8 mouse cellular contexts compared by ENCODE assay signal in genomic region chr2:163968581-163968980, GRCm38 (mm10). TPM values are rescaled to one million over a fixed set of nuclear protein-coding genes. Genes with fewer than 3 reads are reported as not detected.
A peak's percentile ranks its signal among the peaks of the same experiment; 100 is the strongest.
DNase-seq lines count a peak whose midpoint lies in the region; ATAC-seq lines count a peak whose summit lies in the region.

No protein-coding gene starts in this region.

- no peak overlapping the region for H3K27ac ChIP-seq in hindbrain, embryonic 16.5 days (ENCODE audit: low read depth, low read length)
- H3K27ac ChIP-seq in limb, embryonic 11.5 days (replicated peaks; ENCODE audit: low read depth, low read length): no peak overlapping the region
- H3K27ac ChIP-seq in neural tube, embryonic 11.5 days (ENCODE audit: low read depth, low read length): no peak overlapping the region

- no peak overlapping the region for H3K4me2 ChIP-seq in hindbrain, embryonic 16.5 days (ENCODE audit: low read length)
- no peak overlapping the region for H3K4me2 ChIP-seq in limb, embryonic 11.5 days (ENCODE audit: low read depth, severe bottlenecking)
- H3K4me2 ChIP-seq in neural tube, embryonic 11.5 days (ENCODE audit: low read depth): no peak overlapping the region

- H3K4me1 ChIP-seq in hindbrain, embryonic 16.5 days (ENCODE audit: control insufficient read depth, insufficient read depth, low read depth, low read length): peaks cover 2% of the 10 kb centered on the region; the same call in 1 of the 2 replicates
- no peaks in the 10 kb centered on the region for H3K4me1 ChIP-seq in limb, embryonic 11.5 days (ENCODE audit: control insufficient read depth, insufficient read depth, low read length)
- H3K4me1 ChIP-seq in neural tube, embryonic 11.5 days (ENCODE audit: control insufficient read depth, insufficient read depth, low read length): no peaks in the 10 kb centered on the region

- no peaks in the 10 kb centered on the region for H3K36me3 ChIP-seq in hindbrain, embryonic 16.5 days (ENCODE audit: control insufficient read depth, insufficient read depth, low read length)
- no peaks in the 10 kb centered on the region for H3K36me3 ChIP-seq in limb, embryonic 11.5 days (ENCODE audit: control insufficient read depth, insufficient read depth, low read length)
- no peaks in the 10 kb centered on the region for H3K36me3 ChIP-seq in neural tube, embryonic 11.5 days (ENCODE audit: control insufficient read depth, insufficient read depth, low read length)

- 4% methylated on average over 5 of the region's 5 CpGs for WGBS in hindbrain, embryonic 16.5 days
- 6% methylated on average over 5 of the region's 5 CpGs for WGBS in limb, embryonic 11.5 days
- 5% methylated on average over 5 of the region's 5 CpGs for WGBS in neural tube, embryonic 11.5 days

- peak; percentile 65 to 78 for DNase-seq in left cerebral cortex, adult 18-20 months (ENCODE audit: low spot score in 2 of 2)
- no peak for DNase-seq in left cerebral cortex, adult 11 months (ENCODE audit: low spot score)
- DNase-seq in adrenal gland, adult 8-10 months: peak; percentile 47
- DNase-seq in embryo, embryonic 11 days: peak; percentile 79
- DNase-seq in limb, embryonic 11.5 days (ENCODE audit: low spot score): peak; percentile 81
- DNase-seq in neural tube, embryonic 11.5 days (ENCODE audit: low spot score): peak; percentile 62
- peak; percentile 51 for DNase-seq in thymus, postnatal 25 days

- H3K4me3 ChIP-seq in hindbrain, embryonic 16.5 days (ENCODE audit: low read length): no peak overlapping the region
- H3K4me3 ChIP-seq in limb, embryonic 11.5 days (ENCODE audit: low read depth, low read length): no peak overlapping the region
- no peak overlapping the region for H3K4me3 ChIP-seq in neural tube, embryonic 11.5 days (ENCODE audit: low read depth, low read length)

- no peak overlapping the region for H3K9ac ChIP-seq in hindbrain, embryonic 16.5 days (ENCODE audit: low read depth, low read length)
- no peak overlapping the region for H3K9ac ChIP-seq in limb, embryonic 11.5 days (ENCODE audit: low read length)
- H3K9ac ChIP-seq in neural tube, embryonic 11.5 days (ENCODE audit: low read length): no peak overlapping the region

- H3K27me3 ChIP-seq in hindbrain, embryonic 16.5 days (replicated peaks; ENCODE audit: control insufficient read depth, insufficient read depth, low read length): no peaks in the 10 kb centered on the region
- H3K27me3 ChIP-seq in limb, embryonic 11.5 days (ENCODE audit: control insufficient read depth, insufficient read depth, low read length): no peaks in the 10 kb centered on the region
- H3K27me3 ChIP-seq in neural tube, embryonic 11.5 days (ENCODE audit: control insufficient read depth, insufficient read depth, low read length): no peaks in the 10 kb centered on the region

- no peaks in the 10 kb centered on the region for H3K9me3 ChIP-seq in hindbrain, embryonic 16.5 days (ENCODE audit: control insufficient read depth, low read length)
- no peaks in the 10 kb centered on the region for H3K9me3 ChIP-seq in limb, embryonic 11.5 days (ENCODE audit: control insufficient read depth, low read length)
- no peaks in the 10 kb centered on the region for H3K9me3 ChIP-seq in neural tube, embryonic 11.5 days (ENCODE audit: control insufficient read depth, low read length)

- 0 out of 2 replicates have a peak, but pooled peaks have one; percentile 50 for ATAC-seq in hindbrain, embryonic 16.5 days
- no peak for ATAC-seq in limb, embryonic 11.5 days (ENCODE audit: insufficient number of reproducible peaks, low FRiP score, low TSS enrichment, low read depth)
- no peak for ATAC-seq in neural tube, embryonic 11.5 days (ENCODE audit: insufficient read depth, low FRiP score, low TSS enrichment)

RNA-seq across cellular contexts. Expression of gene Ywhab, which starts 26.2 kb away (rescaled TPM):
- total RNA-seq in left cerebral cortex, adult 18-20 months (2021): 100 to 1,000 TPM; 469 to 487 TPM
- total RNA-seq in adrenal gland, adult 8-10 months (2022): 100 to 1,000 TPM; 219 to 306 (median 257) TPM
- 507 and 529 TPM in 2 replicates for polyA plus RNA-seq in hindbrain, embryonic 16.5 days (2015; fragmentation: Nextera tagmentation; extraction: Ambion mirVana)
- polyA plus RNA-seq in limb, embryonic 11.5 days (2014; fragmentation: Nextera tagmentation; extraction: Ambion mirVana): 323 TPM in 2 replicates
- 335 and 356 TPM in 2 replicates for polyA plus RNA-seq in neural tube, embryonic 11.5 days (2014; fragmentation: Nextera tagmentation; extraction: Ambion mirVana)

RNA-seq across cellular contexts. Expression of gene Rims4, which starts 50.1 kb away (rescaled TPM):
- 10 to 100 TPM; 85.6 TPM for total RNA-seq in left cerebral cortex, adult 18-20 months (2021)
- 100 to 1,000 TPM in 2 of 4 experiments, 10 to 100 TPM in 2; 85.0 to 169 (median 121) TPM for total RNA-seq in adrenal gland, adult 8-10 months (2022)
- 7.9 and 16.6 TPM in 2 replicates for polyA plus RNA-seq in hindbrain, embryonic 16.5 days (2015; fragmentation: Nextera tagmentation; extraction: Ambion mirVana)
- 0.06 and 0.16 TPM in 2 replicates for polyA plus RNA-seq in limb, embryonic 11.5 days (2014; fragmentation: Nextera tagmentation; extraction: Ambion mirVana)
- 0.73 and 0.78 TPM in 2 replicates for polyA plus RNA-seq in neural tube, embryonic 11.5 days (2014; fragmentation: Nextera tagmentation; extraction: Ambion mirVana)

RNA-seq across cellular contexts. Expression of gene Pabpc1l, which starts 56.7 kb away (rescaled TPM):
- total RNA-seq in left cerebral cortex, adult 18-20 months (2021): 1 to 10 TPM in 1 of 2 experiments, under 1 TPM in 1; 0.51 to 1.3 TPM
- 1 to 10 TPM in 3 of 4 experiments, under 1 TPM in 1; 0.56 to 2.2 (median 1.3) TPM for total RNA-seq in adrenal gland, adult 8-10 months (2022)
- polyA plus RNA-seq in hindbrain, embryonic 16.5 days (2015; fragmentation: Nextera tagmentation; extraction: Ambion mirVana): 0.90 and 2.1 TPM in 2 replicates
- 2.2 and 2.8 TPM in 2 replicates for polyA plus RNA-seq in limb, embryonic 11.5 days (2014; fragmentation: Nextera tagmentation; extraction: Ambion mirVana)
- polyA plus RNA-seq in neural tube, embryonic 11.5 days (2014; fragmentation: Nextera tagmentation; extraction: Ambion mirVana): 1.5 and 1.6 TPM in 2 replicates
